Mouse (Mus musculus) spleen, adult 18-20 months (tissue): ENCODE results near the gene Cysltr2.

Experiments used
- DNase-seq, 2 experiments: peaks; one replicate each; pipeline ENCODE4 v3.0.0; 2022; ENCODE audit warnings: mixed read lengths in 2 of 2

The Cysltr2 gene

DNA sequence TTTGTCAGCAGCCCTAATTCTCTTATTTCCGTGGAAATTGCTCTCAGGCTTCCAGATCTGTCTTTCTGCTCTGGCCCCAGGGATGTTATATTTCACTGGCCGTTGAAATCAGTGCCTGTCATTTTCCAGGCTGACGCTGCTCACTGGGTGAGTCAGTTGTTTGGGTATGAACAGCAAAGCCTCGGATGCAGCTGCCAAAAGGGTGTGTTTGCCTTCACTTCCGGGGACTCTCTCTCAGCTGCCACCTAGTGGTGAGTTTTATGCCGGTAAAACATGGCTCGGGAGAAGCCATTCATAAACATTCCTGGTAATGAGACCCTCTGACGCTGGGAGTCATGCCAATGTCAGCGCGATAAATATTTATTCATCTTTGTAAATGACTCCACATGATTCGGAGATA lies 65.5 kb downstream of the Cysltr2 start:
- DNase-seq, result peak; percentile 29 to 64

- no peak for DNase-seq
Measured at GRCm38 (mm10) chr14:72982981-72983436, 65.9 kb downstream of the Cysltr2 start.

DNA sequence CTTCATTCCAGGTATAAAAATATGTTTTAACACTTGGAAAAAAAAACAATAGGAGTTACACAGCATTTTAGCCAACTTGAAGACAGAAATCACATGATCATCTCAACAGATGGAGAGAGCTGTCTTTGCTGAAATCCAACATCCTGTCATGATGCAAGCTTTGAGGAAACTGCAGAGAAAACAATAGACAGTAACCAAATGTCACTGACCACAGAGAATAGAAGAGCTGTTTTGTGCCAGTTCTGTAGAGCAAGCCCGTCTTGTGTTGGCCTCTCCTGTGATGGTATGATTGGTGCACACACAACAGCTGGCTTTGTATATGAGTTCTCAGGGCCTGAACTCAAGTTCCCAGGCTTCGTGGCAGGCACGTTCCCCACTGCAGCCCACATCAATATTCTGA lies 68.2 kb downstream of the Cysltr2 start:
- DNase-seq, result no peak

- no peak for DNase-seq
Measured at GRCm38 (mm10) chr14:72980106-72980505, 68.8 kb downstream of the Cysltr2 start.

GRCm38 (mm10) chr14:72976111-72976510 lies 72.8 kb downstream of the Cysltr2 start:
- DNase-seq, result no peak
